Mouse (Mus musculus) stomach, embryonic 14.5 days (tissue): ENCODE results near the gene Ccr7. TPM values are rescaled to one million over a fixed set of nuclear protein-coding genes. Genes with fewer than 3 reads are reported as not detected.
A peak's percentile ranks its signal among the peaks of the same experiment; 100 is the strongest.

Experiments
- ATAC-seq: fragments of 200-750 bp; cut with Nextera tagmentation; 2 replicates; pipeline ENCODE4 v1.8.0; 2017; ENCODE audit warnings: low read depth, moderate TSS enrichment; ENCODE audit not compliant: insufficient number of reproducible peaks, insufficient read depth, low FRiP score
- H3K27ac ChIP-seq: fragments of 300-500 bp; sonication (generic); 2 replicates; pipeline ENCODE4 v1.5.1; 2014; ENCODE audit warnings: mild to moderate bottlenecking, low read length, moderate library complexity, mixed read lengths
- H3K27me3 ChIP-seq: fragments of 300-500 bp; sonication (generic); 2 replicates; pipeline ENCODE4 v1.6.1; 2014; ENCODE audit warnings: low read length, control low read depth, mixed read lengths; ENCODE audit not compliant: control insufficient read depth, insufficient read depth
- H3K36me3 ChIP-seq: fragments of 300-500 bp; sonication (generic); 2 replicates; pipeline ENCODE4 v1.6.1; 2014; ENCODE audit warnings: mild to moderate bottlenecking, control low read depth, low read length, moderate library complexity, mixed read lengths; ENCODE audit not compliant: control insufficient read depth, insufficient read depth
- H3K4me1 ChIP-seq: fragments of 300-500 bp; sonication (generic); 2 replicates; pipeline ENCODE4 v1.6.1; 2014; ENCODE audit warnings: low read length, control low read depth, mixed read lengths; ENCODE audit not compliant: control insufficient read depth, insufficient read depth
- H3K4me2 ChIP-seq: fragments of 300-500 bp; sonication (generic); replicated peaks from 2 replicates; pipeline ENCODE4 v1.6.1; 2014; ENCODE audit warnings: low read depth, low read length, control low read depth
- H3K4me3 ChIP-seq: fragments of 300-500 bp; sonication (generic); 2 replicates; pipeline ENCODE4 v1.5.1; 2014; ENCODE audit warnings: low read depth, low read length, control low read depth
- H3K9ac ChIP-seq: fragments of 300-500 bp; sonication (generic); replicated peaks from 2 replicates; pipeline ENCODE4 v1.6.1; 2014; ENCODE audit warnings: low read depth, mild to moderate bottlenecking, control low read depth, low read length, moderate library complexity, mixed read lengths
- H3K9me3 ChIP-seq: fragments of 300-500 bp; sonication (generic); 2 replicates; pipeline ENCODE4 v1.6.1; 2016; ENCODE audit warnings: low read depth, low read length, control low read depth; ENCODE audit not compliant: control insufficient read depth
- WGBS: fragments of 180-500 bp; shearing (Covaris S2); extraction: QIAGEN DNeasy Blood & Tissue Kit; methylation state at CpG from one replicate; pipeline ENCODE4 v1.1.7; 2014; 5-methylcytosine and 5-hydroxymethylcytosine counted together
- polyA plus RNA-seq: library from polyadenylated mRNA; unstranded; fragments of >200 nt; fragmentation: Nextera tagmentation; extraction: Ambion mirVana; gene quantifications from 2 replicates; pipeline ENCODE4 v1.2.1, GENCODE M21; 2014

Ccr7 gene
- polyA plus RNA-seq, 1 experiment from 2014 or later = 0.52 TPM

GRCm38 (mm10) chr11:99151333-99151930, 3.4 kb downstream of the Ccr7 start:
- no peaks in the 10 kb centered on the region for H3K36me3 ChIP-seq
- ATAC-seq = no peak
- H3K9me3 ChIP-seq = no peaks in the 10 kb centered on the region
- peaks cover 36% of the 10 kb centered on the region for H3K4me1 ChIP-seq
- H3K9ac ChIP-seq = no peak overlapping the region
- no peak overlapping the region for H3K27ac ChIP-seq
- H3K27me3 ChIP-seq = no peaks in the 10 kb centered on the region
- no peak overlapping the region for H3K4me3 ChIP-seq
- H3K4me2 ChIP-seq = no peak overlapping the region
- WGBS = 72% methylated on average over 11 of the region's 11 CpGs

GRCm38 (mm10) chr11:99150889-99151288, 4.0 kb downstream of the Ccr7 start:
- Histone ChIP-seq H3K27ac (no peak overlapping the region), H3K9me3 (no peaks in the 10 kb centered on the region), H3K4me2 (no peak overlapping the region), H3K4me3 (no peak overlapping the region), H3K4me1 (peaks cover 36% of the 10 kb centered on the region), H3K27me3 (no peaks in the 10 kb centered on the region), H3K36me3 (no peaks in the 10 kb centered on the region), H3K9ac (no peak overlapping the region)
- ATAC-seq = no peak
- 54% methylated on average over 7 of the region's 7 CpGs for WGBS

- 50% methylated on average over 19 of the region's 19 CpGs for WGBS
- Histone ChIP-seq H3K36me3 (no peaks in the 10 kb centered on the region), H3K9me3 (no peaks in the 10 kb centered on the region), H3K4me1 (peaks cover 36% of the 10 kb centered on the region), H3K4me2 (0 out of 2 replicates have a peak overlapping the region, but pooled peaks have one; percentile 25), H3K27ac (peak overlapping the region; percentile 97), H3K4me3 (no peak overlapping the region), H3K9ac (no peak overlapping the region; the same call in 1 of the 2 replicates), H3K27me3 (no peaks in the 10 kb centered on the region)
- ATAC-seq = peak; percentile 0; the same call in 1 of the 2 replicates
These were observed 4.7 kb downstream of the Ccr7 start for GRCm38 (mm10) chr11:99149898-99150757.

DNA sequence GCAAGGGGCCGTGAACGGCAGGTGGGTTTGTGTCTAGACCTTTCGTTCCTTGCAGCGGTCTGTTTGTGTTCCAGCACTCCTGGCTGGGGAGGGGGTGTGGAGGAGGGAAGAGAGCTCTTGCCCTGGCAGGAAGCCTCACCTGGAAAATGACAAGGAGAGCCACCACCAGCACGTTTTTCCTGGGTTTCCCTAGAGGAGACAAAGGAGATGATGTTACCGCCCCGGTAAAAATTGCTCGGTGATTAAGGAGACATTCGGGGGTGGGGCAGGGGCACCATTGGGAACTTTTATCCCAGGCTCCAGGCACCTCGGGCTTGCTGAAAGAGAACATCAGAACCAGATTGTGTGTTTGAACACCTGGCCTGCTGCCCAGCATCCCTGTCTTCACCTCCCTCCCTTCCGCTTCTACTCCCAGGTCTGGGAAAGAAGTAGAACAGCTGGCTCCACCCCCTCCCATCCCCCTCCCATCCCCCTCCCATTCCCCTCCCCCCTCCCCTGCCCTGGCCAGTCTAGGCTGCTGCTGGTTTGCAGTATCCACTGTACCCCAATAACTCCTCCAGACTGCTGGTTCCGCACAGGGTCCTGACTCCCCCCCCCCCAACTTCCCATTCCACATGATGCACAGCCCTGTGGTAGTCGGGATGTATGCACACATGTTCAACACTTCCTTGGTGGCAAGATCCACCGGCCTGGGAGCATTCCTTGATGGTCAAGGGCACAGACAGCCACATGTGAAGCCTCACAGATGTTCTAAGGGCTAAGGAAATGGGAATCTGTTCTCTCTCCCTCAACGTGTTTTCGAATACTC, 5.8 kb downstream of the Ccr7 start:
- H3K36me3 ChIP-seq = no peaks in the 10 kb centered on the region
- no peak overlapping the region for H3K4me3 ChIP-seq
- no peaks in the 10 kb centered on the region for H3K9me3 ChIP-seq
- no peaks in the 10 kb centered on the region for H3K27me3 ChIP-seq
- peak overlapping the region; percentile 97 for H3K27ac ChIP-seq
- H3K9ac ChIP-seq = 0 out of 2 replicates have a peak overlapping the region, but pooled peaks have one; percentile 3
- WGBS = 8% methylated on average over 16 of the region's 16 CpGs
- H3K4me1 ChIP-seq = peaks cover 36% of the 10 kb centered on the region
- ATAC-seq = peak; percentile 42; the same call in 1 of the 2 replicates
- peak overlapping the region; percentile 25; the same call in 1 of the 2 replicates for H3K4me2 ChIP-seq

- H3K4me1 ChIP-seq = peaks cover 40% of the 10 kb centered on the region
- 48% methylated on average over 8 of the region's 8 CpGs for WGBS
- H3K4me2 ChIP-seq = peak overlapping the region; percentile 25; the same call in 1 of the 2 replicates
- H3K9ac ChIP-seq = peak overlapping the region; percentile 3; the same call in 1 of the 2 replicates
- no peak for ATAC-seq
- H3K27ac ChIP-seq = peak overlapping the region; percentile 97
- no peaks in the 10 kb centered on the region for H3K9me3 ChIP-seq
- no peaks in the 10 kb centered on the region for H3K27me3 ChIP-seq
- no peak overlapping the region for H3K4me3 ChIP-seq
- no peaks in the 10 kb centered on the region for H3K36me3 ChIP-seq
These were observed 6.5 kb downstream of the Ccr7 start for GRCm38 (mm10) chr11:99148400-99148799.

GRCm38 (mm10) chr11:99147920-99148289, 7.0 kb downstream of the Ccr7 start:
- H3K27ac ChIP-seq = peak overlapping the region; percentile 97
- 31% methylated on average over 4 of the region's 4 CpGs for WGBS
- H3K4me1 ChIP-seq = peaks cover 42% of the 10 kb centered on the region
- no peaks in the 10 kb centered on the region for H3K27me3 ChIP-seq
- H3K9me3 ChIP-seq = no peaks in the 10 kb centered on the region
- peak; percentile 67 for ATAC-seq
- no peak overlapping the region; the same call in 1 of the 2 replicates for H3K9ac ChIP-seq
- H3K4me3 ChIP-seq = no peak overlapping the region
- no peaks in the 10 kb centered on the region for H3K36me3 ChIP-seq
- H3K4me2 ChIP-seq = peak overlapping the region; percentile 18; the same call in 1 of the 2 replicates

DNA sequence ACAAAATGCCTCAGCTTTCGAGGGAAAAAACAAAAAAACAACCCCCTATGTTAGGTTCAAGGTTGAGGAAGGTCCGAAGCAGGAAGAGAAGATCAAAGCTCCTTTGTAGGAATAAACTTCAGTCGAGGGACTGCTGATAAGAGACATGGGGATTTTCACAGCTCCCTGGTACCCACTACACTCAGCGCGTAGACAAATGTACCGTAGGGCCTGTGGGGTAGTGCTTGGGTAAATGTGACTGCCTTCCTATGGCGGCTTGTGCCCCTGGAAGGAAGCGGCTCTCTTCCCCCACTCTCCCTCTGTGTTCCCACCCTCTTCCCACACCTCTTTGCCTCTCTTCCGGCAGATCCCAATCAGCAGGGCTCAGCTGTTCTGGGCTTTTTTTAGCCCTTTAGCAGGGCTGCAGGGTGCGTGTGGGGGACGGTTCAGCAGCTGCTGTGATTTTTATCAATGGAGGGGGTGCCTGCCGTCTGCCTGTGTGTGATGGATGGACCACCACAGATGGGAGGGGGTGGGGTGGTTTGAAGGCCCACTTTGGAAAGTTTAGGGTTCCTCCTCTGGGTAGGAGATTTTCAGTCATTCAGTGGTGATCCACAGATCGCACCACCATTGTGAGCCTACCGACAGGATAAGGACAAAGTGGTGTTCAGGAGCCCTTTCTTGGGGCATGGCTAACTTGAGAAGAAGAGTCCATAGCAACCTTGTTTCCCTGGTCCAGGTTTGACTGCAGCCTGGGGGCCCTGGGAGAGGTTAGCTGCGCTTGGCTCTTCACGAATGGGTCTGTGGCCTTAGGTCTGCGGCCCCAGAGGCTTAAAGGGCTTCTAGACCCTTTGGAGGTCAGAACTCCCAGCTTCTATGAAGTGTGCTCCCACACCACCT, 7.6 kb downstream of the Ccr7 start:
- Histone ChIP-seq H3K4me3 (no peak overlapping the region), H3K36me3 (no peaks in the 10 kb centered on the region), H3K9ac (no peak overlapping the region; the same call in 1 of the 2 replicates), H3K9me3 (no peaks in the 10 kb centered on the region), H3K4me1 (peaks cover 44% of the 10 kb centered on the region), H3K27me3 (no peaks in the 10 kb centered on the region), H3K4me2 (peak overlapping the region; percentile 18; the same call in 1 of the 2 replicates), H3K27ac (peak overlapping the region; percentile 97)
- peak; percentile 15; the same call in 1 of the 2 replicates for ATAC-seq
- WGBS = 14% methylated on average over 17 of the region's 17 CpGs
